Mouse (Mus musculus) CH12.LX (cell line): ENCODE data around the gene Zkscan3.

Experiments
- CTCF ChIP-seq, 2 experiments: IDR thresholded peaks in 1 of 2; conservative IDR thresholded peaks in 1 of 2; 2 replicates each; pipeline ENCODE4 v1.5.1; 2011 to 2012; ENCODE audit warnings: low read depth in 2 of 2, low read length in 2 of 2, improper control_type of control experiment in 1 of 2, inconsistent platforms in 1 of 2, mild to moderate bottlenecking in 1 of 2, moderate library complexity in 1 of 2
- MYC ChIP-seq: IDR thresholded peaks from 2 replicates; pipeline ENCODE4 v1.6.1; 2011; ENCODE audit warnings: low read depth, mild to moderate bottlenecking, improper control_type of control experiment, low read length
- POLR2AphosphoS2 ChIP-seq: IDR thresholded peaks from 2 replicates; pipeline ENCODE4 v1.6.1; 2011; ENCODE audit warnings: low read depth, low read length, improper control_type of control experiment
- USF1 ChIP-seq: IDR thresholded peaks from 2 replicates; pipeline ENCODE4 v1.6.1; 2014; ENCODE audit warnings: low read depth, mild to moderate bottlenecking, inconsistent platforms, low read length, improper control_type of control experiment

- no peak for TF ChIP-seq POLR2AphosphoS2
- TF ChIP-seq CTCF (conservative IDR thresholded peaks at IDR 0.05 in 1 of 2, IDR thresholded peaks at IDR 0.05 in 1 of 2; ENCODE audit: low read depth in 2 of 2, low read length in 2 of 2), result no peak
- no peak for TF ChIP-seq USF1
- no peak for TF ChIP-seq MYC
These were observed at the start of gene Zkscan3 for GRCm38 (mm10) chr13:21402287-21402846.
